Mouse (Mus musculus): Measurements from ENCODE around the gene Lrrc36. TPM values are rescaled to one million over a fixed set of nuclear protein-coding genes. Genes with fewer than 3 reads are reported as not detected.

Lrrc36 gene
- polyA plus RNA-seq, 1 experiment from 2014 or later: 0.12 TPM

DNA sequence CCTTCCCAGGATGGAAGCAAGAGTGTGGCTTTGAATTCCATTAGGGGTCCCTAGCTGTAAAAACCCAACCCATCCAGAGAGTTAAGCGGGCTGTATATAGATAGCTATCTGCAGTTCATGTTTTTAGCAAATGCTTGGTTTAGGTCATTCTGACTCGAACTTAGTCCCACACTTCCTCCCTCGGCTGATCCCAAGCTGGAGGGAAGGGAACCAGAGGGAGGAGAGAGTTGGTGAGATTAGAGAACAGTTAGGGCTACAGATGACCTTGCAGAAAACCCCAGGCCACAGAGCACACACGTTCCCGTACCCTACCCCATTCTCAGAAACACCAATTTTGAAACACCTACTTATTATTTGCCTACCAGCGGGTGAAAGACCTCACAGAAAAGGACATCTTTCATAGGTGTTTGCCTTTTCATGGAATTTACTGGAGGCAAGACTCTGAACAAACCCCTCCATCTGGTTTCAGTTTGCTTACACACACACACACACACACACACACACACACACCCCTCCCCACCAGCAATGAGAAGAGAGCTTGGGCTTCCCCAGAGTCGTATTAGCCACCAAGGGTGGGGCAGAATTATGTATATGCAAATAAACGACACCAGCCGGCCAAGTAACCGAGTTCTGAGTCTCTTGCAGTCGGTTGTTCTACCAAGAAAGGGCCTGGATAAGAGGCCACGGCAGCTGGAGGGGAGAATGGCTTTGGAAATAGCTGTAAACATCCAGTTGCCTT lies 96.8 kb downstream of the Lrrc36 start:
- WGBS (ENCODE audit: insufficient replicate concordance): 21% methylated on average over 12 of the region's 12 CpGs
- ATAC-seq (ENCODE audit: insufficient read depth): no peak
- no peaks in the 10 kb centered on the region for H3K9me3 ChIP-seq (replicated peaks)
- no peak overlapping the region for H3K27ac ChIP-seq (replicated peaks)
- no peak overlapping the region for H3K4me2 ChIP-seq
- H3K4me1 ChIP-seq (replicated peaks): peaks cover 9% of the 10 kb centered on the region; the same call in 1 of the 2 replicates
- H3K4me3 ChIP-seq (replicated peaks): no peak overlapping the region
- H3K36me3 ChIP-seq (replicated peaks): no peaks in the 10 kb centered on the region
- H3K9ac ChIP-seq: no peak overlapping the region
- H3K27me3 ChIP-seq: peaks cover 8% of the 10 kb centered on the region

Other genes with a start within 250 kb of the Lrrc36 start
- 6.5 and 7.0 TPM in 2 replicates for gene Cbfb, start 242.9 kb upstream of the Lrrc36 start, polyA plus RNA-seq (2015; fragmentation: Nextera tagmentation; extraction: Ambion mirVana)
- gene D230025D16Rik, start 188.4 kb upstream of the Lrrc36 start, polyA plus RNA-seq (2015; fragmentation: Nextera tagmentation; extraction: Ambion mirVana): 16.9 and 20.3 TPM in 2 replicates
- 2.3 and 2.4 TPM in 2 replicates for gene B3gnt9, start 158.4 kb upstream of the Lrrc36 start, polyA plus RNA-seq (2015; fragmentation: Nextera tagmentation; extraction: Ambion mirVana)
- 14.9 and 15.5 TPM in 2 replicates for gene Tradd, start 149.0 kb upstream of the Lrrc36 start, polyA plus RNA-seq (2015; fragmentation: Nextera tagmentation; extraction: Ambion mirVana)
- gene Fbxl8, start 148.9 kb upstream of the Lrrc36 start, polyA plus RNA-seq (2015; fragmentation: Nextera tagmentation; extraction: Ambion mirVana): 1.2 and 1.3 TPM in 2 replicates
- not detected in 2 replicates for gene Hsf4, start 143.8 kb upstream of the Lrrc36 start, polyA plus RNA-seq (2015; fragmentation: Nextera tagmentation; extraction: Ambion mirVana)
- gene Nol3, start 137.4 kb upstream of the Lrrc36 start, polyA plus RNA-seq (2015; fragmentation: Nextera tagmentation; extraction: Ambion mirVana): 0.22 and 0.30 TPM in 2 replicates
- 0.59 and 0.68 TPM in 2 replicates for gene 4931428F04Rik, start 123.7 kb upstream of the Lrrc36 start, polyA plus RNA-seq (2015; fragmentation: Nextera tagmentation; extraction: Ambion mirVana)
- gene Exoc3l, start 117.5 kb upstream of the Lrrc36 start, polyA plus RNA-seq (2015; fragmentation: Nextera tagmentation; extraction: Ambion mirVana): 6.0 and 6.7 TPM in 2 replicates
- 197 and 211 TPM in 2 replicates for gene E2f4, start 115.9 kb upstream of the Lrrc36 start, polyA plus RNA-seq (2015; fragmentation: Nextera tagmentation; extraction: Ambion mirVana)
- 3.4 and 4.4 TPM in 2 replicates for gene Elmo3, start 108.0 kb upstream of the Lrrc36 start, polyA plus RNA-seq (2015; fragmentation: Nextera tagmentation; extraction: Ambion mirVana)
- gene Lrrc29, start 87.3 kb upstream of the Lrrc36 start, polyA plus RNA-seq (2015; fragmentation: Nextera tagmentation; extraction: Ambion mirVana): 10.4 and 11.8 TPM in 2 replicates
- 91.2 and 91.8 TPM in 2 replicates for gene Tmem208, start 87.2 kb upstream of the Lrrc36 start, polyA plus RNA-seq (2015; fragmentation: Nextera tagmentation; extraction: Ambion mirVana)
- gene Fhod1, start 65.6 kb upstream of the Lrrc36 start, polyA plus RNA-seq (2015; fragmentation: Nextera tagmentation; extraction: Ambion mirVana): 0.53 and 0.70 TPM in 2 replicates
- 0.13 TPM in 2 replicates for gene Slc9a5, start 64.7 kb upstream of the Lrrc36 start, polyA plus RNA-seq (2015; fragmentation: Nextera tagmentation; extraction: Ambion mirVana)
- gene Plekhg4, start 40.3 kb upstream of the Lrrc36 start, polyA plus RNA-seq (2015; fragmentation: Nextera tagmentation; extraction: Ambion mirVana): not detected in 2 replicates
- not detected in 2 replicates for gene Kctd19, start 69 bp upstream of the Lrrc36 start, polyA plus RNA-seq (2015; fragmentation: Nextera tagmentation; extraction: Ambion mirVana)
- gene Tppp3, start 58.0 kb downstream of the Lrrc36 start, polyA plus RNA-seq (2015; fragmentation: Nextera tagmentation; extraction: Ambion mirVana): 3.1 and 4.8 TPM in 2 replicates
- 1.9 and 2.3 TPM in 2 replicates for gene Zdhhc1, start 83.3 kb downstream of the Lrrc36 start, polyA plus RNA-seq (2015; fragmentation: Nextera tagmentation; extraction: Ambion mirVana)
- 0.40 and 0.58 TPM in 2 replicates for gene Hsd11b2, start 105.2 kb downstream of the Lrrc36 start, polyA plus RNA-seq (2015; fragmentation: Nextera tagmentation; extraction: Ambion mirVana)
- gene Atp6v0d1, start 152.5 kb downstream of the Lrrc36 start, polyA plus RNA-seq (2015; fragmentation: Nextera tagmentation; extraction: Ambion mirVana): 52.4 and 59.4 TPM in 2 replicates
- 7.1 and 7.2 TPM in 2 replicates for gene Ripor1, start 191.7 kb downstream of the Lrrc36 start, polyA plus RNA-seq (2015; fragmentation: Nextera tagmentation; extraction: Ambion mirVana)
- 62.0 and 63.5 TPM in 2 replicates for gene Ctcf, start 223.0 kb downstream of the Lrrc36 start, polyA plus RNA-seq (2015; fragmentation: Nextera tagmentation; extraction: Ambion mirVana)
- gene Agrp, start 223.8 kb downstream of the Lrrc36 start, polyA plus RNA-seq (2015; fragmentation: Nextera tagmentation; extraction: Ambion mirVana): 0.18 TPM in 1 of 2 replicates, not detected in the other

Measured in liver, embryonic 15.5 days (tissue).